Mouse (Mus musculus): ENCODE results near the gene Gm10097. TPM values are rescaled to one million over a fixed set of nuclear protein-coding genes. Genes with fewer than 3 reads are reported as not detected.

Gm10097 gene
- total and polyA plus RNA-seq, 2 experiments: not detected

DNA sequence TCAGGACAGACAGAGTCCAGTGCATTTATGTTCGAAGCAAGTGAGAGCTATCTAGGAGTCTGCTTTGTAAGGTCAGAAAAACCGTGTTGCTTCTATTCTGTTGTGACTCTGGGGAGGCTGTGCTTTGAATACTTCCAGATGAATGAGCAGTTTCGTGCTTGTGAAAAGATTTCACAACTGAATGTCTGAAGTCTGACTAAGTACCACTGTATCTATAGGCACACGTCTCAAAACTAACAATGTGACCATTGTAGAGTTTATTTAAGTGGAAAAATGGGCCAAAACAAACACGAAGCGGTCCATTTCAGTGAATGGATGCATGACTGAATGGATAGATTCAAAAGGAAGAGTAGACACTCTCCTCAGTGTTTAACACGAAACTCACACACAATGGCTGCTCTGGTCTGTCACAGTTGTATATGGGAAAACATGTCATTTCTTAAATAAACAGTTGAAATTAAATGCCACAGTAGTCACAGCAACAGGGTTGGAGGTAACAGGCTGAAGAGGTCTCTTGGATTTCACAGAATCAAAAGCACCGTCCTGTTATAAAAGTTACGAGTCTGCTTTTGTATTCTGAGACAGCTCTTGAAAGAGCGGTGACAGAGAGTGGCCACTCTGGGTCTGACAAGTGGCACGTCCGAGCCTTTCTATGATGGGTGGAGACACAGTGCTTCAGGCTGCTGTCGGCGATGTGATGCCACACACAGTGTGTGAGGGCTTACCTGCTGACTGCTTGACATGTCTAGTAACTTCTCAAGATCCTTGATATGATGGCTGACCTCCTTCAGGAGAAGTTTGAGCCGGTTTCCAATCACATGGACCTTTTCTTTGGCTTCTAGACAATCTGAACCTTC is 36.6 kb upstream of the Gm10097 start:
- Histone ChIP-seq H3K4me3 (ENCODE audit: insufficient read depth, low read depth, low read length) (no peak overlapping the region), H3K36me3 (ENCODE audit: control insufficient read depth, insufficient read depth, low read length) (peaks cover 51% of the 10 kb centered on the region), H3K9ac (ENCODE audit: low read depth, low read length) (no peak overlapping the region), H3K27ac (replicated peaks; ENCODE audit: insufficient read depth, low read depth, low read length) (no peak overlapping the region), H3K4me1 (ENCODE audit: control insufficient read depth, insufficient read depth, low read length) (no peaks in the 10 kb centered on the region), H3K79me2 (ENCODE audit: control insufficient read depth, insufficient read depth, low read length) (no peaks in the 10 kb centered on the region), H3K27me3 (ENCODE audit: control insufficient read depth, insufficient read depth, low read length) (no peaks in the 10 kb centered on the region)
- DNase-seq (ENCODE audit: extremely low read depth, low read depth, low spot score): no peak
- no peak for TF ChIP-seq POLR2A (IDR thresholded peaks at IDR 0.05; ENCODE audit: extremely low read depth, insufficient read depth, low read length)
- TF ChIP-seq CTCF (IDR thresholded peaks at IDR 0.05; ENCODE audit: low read depth, low read length): no peak
- 91% methylated on average over 15 of the region's 15 CpGs for WGBS

DNA sequence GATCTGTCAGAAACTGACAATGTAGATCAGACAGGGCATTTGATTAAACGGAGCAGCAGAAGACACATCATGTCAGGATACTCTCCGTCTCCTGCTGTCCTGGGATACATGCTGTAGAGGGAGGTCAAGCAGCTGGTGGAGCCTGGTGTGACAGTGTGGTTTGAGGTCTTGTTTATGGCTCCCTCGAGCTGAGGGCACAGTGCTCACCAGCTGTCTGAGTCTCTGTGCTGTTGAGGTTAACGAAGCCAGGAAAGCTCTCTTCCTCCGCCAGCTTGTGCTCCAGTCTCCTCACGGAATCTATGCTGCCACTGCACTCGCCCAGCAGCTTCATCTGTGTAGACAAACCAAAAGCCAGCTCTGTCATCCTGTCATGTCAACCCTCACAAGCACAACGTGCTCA is 27.7 kb upstream of the Gm10097 start:
- H3K79me2 ChIP-seq (ENCODE audit: control insufficient read depth, insufficient read depth, low read length): no peaks in the 10 kb centered on the region
- no peaks in the 10 kb centered on the region for H3K27me3 ChIP-seq (ENCODE audit: control insufficient read depth, insufficient read depth, low read length)
- no peak overlapping the region for H3K9ac ChIP-seq (ENCODE audit: low read depth, low read length)
- H3K4me3 ChIP-seq (ENCODE audit: insufficient read depth, low read depth, low read length): no peak overlapping the region
- no peak overlapping the region for H3K27ac ChIP-seq (replicated peaks; ENCODE audit: insufficient read depth, low read depth, low read length)
- TF ChIP-seq CTCF (IDR thresholded peaks at IDR 0.05; ENCODE audit: low read depth, low read length) (no peak), POLR2A (IDR thresholded peaks at IDR 0.05; ENCODE audit: extremely low read depth, insufficient read depth, low read length) (no peak)
- H3K4me1 ChIP-seq (ENCODE audit: control insufficient read depth, insufficient read depth, low read length): no peaks in the 10 kb centered on the region
- H3K36me3 ChIP-seq (ENCODE audit: control insufficient read depth, insufficient read depth, low read length): peaks cover 43% of the 10 kb centered on the region
- DNase-seq (ENCODE audit: extremely low read depth, low read depth, low spot score): no peak
- WGBS: 93% methylated on average over 8 of the region's 8 CpGs

DNA sequence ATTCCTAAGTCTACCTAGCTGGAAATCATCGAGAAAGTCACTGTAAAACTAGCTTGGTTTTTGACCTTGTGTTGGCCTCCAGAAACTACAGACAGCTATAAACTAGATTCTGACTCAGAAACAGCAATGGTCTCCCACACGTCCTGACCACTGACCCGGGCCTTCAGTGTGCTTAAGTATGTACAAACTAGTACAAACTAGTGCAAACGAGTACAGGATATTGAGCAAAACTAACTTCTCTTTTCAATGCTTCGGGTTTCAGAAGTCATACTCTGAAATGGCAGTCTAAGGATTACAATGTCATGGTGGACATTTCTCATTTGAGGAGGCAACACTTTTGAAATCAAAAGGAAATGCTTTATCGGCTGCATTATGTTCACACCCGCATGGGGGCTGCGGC is 24.5 kb upstream of the Gm10097 start:
- no peaks in the 10 kb centered on the region for H3K4me1 ChIP-seq (ENCODE audit: control insufficient read depth, insufficient read depth, low read length)
- no peak overlapping the region for H3K27ac ChIP-seq (replicated peaks; ENCODE audit: insufficient read depth, low read depth, low read length)
- no peak overlapping the region for H3K9ac ChIP-seq (ENCODE audit: low read depth, low read length)
- H3K4me3 ChIP-seq (ENCODE audit: insufficient read depth, low read depth, low read length): no peak overlapping the region
- no peaks in the 10 kb centered on the region for H3K27me3 ChIP-seq (ENCODE audit: control insufficient read depth, insufficient read depth, low read length)
- H3K36me3 ChIP-seq (ENCODE audit: control insufficient read depth, insufficient read depth, low read length): peaks cover 49% of the 10 kb centered on the region
- H3K79me2 ChIP-seq (ENCODE audit: control insufficient read depth, insufficient read depth, low read length): no peaks in the 10 kb centered on the region
- WGBS: 89% methylated on average over 8 of the region's 8 CpGs
- TF ChIP-seq CTCF (IDR thresholded peaks at IDR 0.05; ENCODE audit: low read depth, low read length) (no peak), POLR2A (IDR thresholded peaks at IDR 0.05; ENCODE audit: extremely low read depth, insufficient read depth, low read length) (no peak)
- no peak for DNase-seq (ENCODE audit: extremely low read depth, low read depth, low spot score)

DNA sequence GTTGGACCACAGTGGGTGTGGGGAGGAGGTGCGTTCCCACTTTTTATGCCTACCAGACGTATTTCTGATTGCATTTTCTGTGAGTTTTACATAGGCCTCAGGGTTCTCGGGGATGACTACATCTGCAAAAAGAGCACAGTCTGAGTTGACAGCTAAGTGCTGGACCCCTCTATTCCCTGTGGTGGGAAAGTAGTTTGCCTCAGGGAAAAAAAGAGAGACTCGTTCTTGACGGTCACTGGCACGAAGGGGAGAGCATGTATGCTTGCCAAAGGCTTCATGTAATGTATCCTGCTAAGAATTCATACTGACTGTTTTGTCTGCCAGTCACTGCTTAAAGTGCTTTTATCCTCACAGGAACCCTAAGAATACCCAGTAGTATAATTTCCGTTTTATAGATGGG is 23.8 kb upstream of the Gm10097 start:
- H3K27me3 ChIP-seq (ENCODE audit: control insufficient read depth, insufficient read depth, low read length): no peaks in the 10 kb centered on the region
- H3K4me3 ChIP-seq (ENCODE audit: insufficient read depth, low read depth, low read length): no peak overlapping the region
- no peak for TF ChIP-seq POLR2A (IDR thresholded peaks at IDR 0.05; ENCODE audit: extremely low read depth, insufficient read depth, low read length)
- TF ChIP-seq CTCF (IDR thresholded peaks at IDR 0.05; ENCODE audit: low read depth, low read length): no peak
- H3K9ac ChIP-seq (ENCODE audit: low read depth, low read length): no peak overlapping the region
- no peak for DNase-seq (ENCODE audit: extremely low read depth, low read depth, low spot score)
- H3K79me2 ChIP-seq (ENCODE audit: control insufficient read depth, insufficient read depth, low read length): no peaks in the 10 kb centered on the region
- WGBS: 96% methylated on average over 7 of the region's 7 CpGs
- no peak overlapping the region for H3K27ac ChIP-seq (replicated peaks; ENCODE audit: insufficient read depth, low read depth, low read length)
- peaks cover 47% of the 10 kb centered on the region for H3K36me3 ChIP-seq (ENCODE audit: control insufficient read depth, insufficient read depth, low read length)
- H3K4me1 ChIP-seq (ENCODE audit: control insufficient read depth, insufficient read depth, low read length): no peaks in the 10 kb centered on the region

- TF ChIP-seq POLR2A (IDR thresholded peaks at IDR 0.05; ENCODE audit: extremely low read depth, insufficient read depth, low read length) (no peak), CTCF (IDR thresholded peaks at IDR 0.05; ENCODE audit: low read depth, low read length) (no peak)
- WGBS: 93% methylated on average over 5 of the region's 5 CpGs
- Histone ChIP-seq H3K79me2 (ENCODE audit: control insufficient read depth, insufficient read depth, low read length) (no peaks in the 10 kb centered on the region), H3K27me3 (ENCODE audit: control insufficient read depth, insufficient read depth, low read length) (no peaks in the 10 kb centered on the region), H3K4me1 (ENCODE audit: control insufficient read depth, insufficient read depth, low read length) (no peaks in the 10 kb centered on the region), H3K27ac (replicated peaks; ENCODE audit: insufficient read depth, low read depth, low read length) (no peak overlapping the region), H3K4me3 (ENCODE audit: insufficient read depth, low read depth, low read length) (no peak overlapping the region), H3K9ac (ENCODE audit: low read depth, low read length) (no peak overlapping the region), H3K36me3 (ENCODE audit: control insufficient read depth, insufficient read depth, low read length) (peaks cover 47% of the 10 kb centered on the region)
- no peak for DNase-seq (ENCODE audit: extremely low read depth, low read depth, low spot score)
Measured at GRCm38 (mm10) chr10:5045671-5046070, 23.3 kb upstream of the Gm10097 start.

- WGBS: 94% methylated on average over 10 of the region's 10 CpGs
- no peak overlapping the region for H3K9ac ChIP-seq (ENCODE audit: low read depth, low read length)
- H3K79me2 ChIP-seq (ENCODE audit: control insufficient read depth, insufficient read depth, low read length): no peaks in the 10 kb centered on the region
- H3K36me3 ChIP-seq (ENCODE audit: control insufficient read depth, insufficient read depth, low read length): peaks cover 27% of the 10 kb centered on the region
- no peak overlapping the region for H3K4me3 ChIP-seq (ENCODE audit: insufficient read depth, low read depth, low read length)
- no peak overlapping the region for H3K27ac ChIP-seq (replicated peaks; ENCODE audit: insufficient read depth, low read depth, low read length)
- H3K27me3 ChIP-seq (ENCODE audit: control insufficient read depth, insufficient read depth, low read length): no peaks in the 10 kb centered on the region
- TF ChIP-seq CTCF (IDR thresholded peaks at IDR 0.05; ENCODE audit: low read depth, low read length) (no peak), POLR2A (IDR thresholded peaks at IDR 0.05; ENCODE audit: extremely low read depth, insufficient read depth, low read length) (no peak)
- no peak for DNase-seq (ENCODE audit: extremely low read depth, low read depth, low spot score)
- H3K4me1 ChIP-seq (ENCODE audit: control insufficient read depth, insufficient read depth, low read length): no peaks in the 10 kb centered on the region
Measured at GRCm38 (mm10) chr10:5056243-5056735, 12.7 kb upstream of the Gm10097 start.

Data from liver, adult 2 months (tissue).